Mouse (Mus musculus): ENCODE results near the gene Gm4131. TPM values are rescaled to one million over a fixed set of nuclear protein-coding genes. Genes with fewer than 3 reads are reported as not detected.

Gm4131 gene
- polyA plus RNA-seq, 1 experiment from 2014 or later: not detected

DNA sequence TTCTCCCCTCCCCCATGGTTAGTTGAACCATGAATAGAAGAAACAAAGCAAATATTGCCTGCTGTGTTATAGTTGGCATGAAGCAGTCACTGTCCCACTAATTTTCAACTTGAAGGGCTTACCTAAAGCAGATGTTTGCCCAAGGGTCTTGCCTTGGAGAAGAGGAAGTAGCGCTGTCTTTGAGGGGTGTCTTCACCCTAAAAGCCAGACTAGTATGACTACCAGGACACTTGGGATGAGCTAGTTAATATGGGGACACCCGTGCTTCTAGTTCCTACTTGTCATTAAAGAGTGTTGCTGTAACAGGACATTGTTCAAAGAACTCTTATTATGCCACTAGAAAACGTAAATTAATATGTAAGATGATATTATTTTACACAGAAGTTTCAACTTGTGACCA, 9.6 kb downstream of the Gm4131 start:
- Histone ChIP-seq H3K27ac (ENCODE audit: low read length) (no peak overlapping the region), H3K4me2 (replicated peaks; ENCODE audit: low read depth, low read length) (no peak overlapping the region), H3K9ac (replicated peaks; ENCODE audit: low read depth, low read length) (no peak overlapping the region), H3K4me1 (ENCODE audit: control insufficient read depth, insufficient read depth, low read length) (peaks cover 7% of the 10 kb centered on the region), H3K27me3 (ENCODE audit: control insufficient read depth, insufficient read depth, low read length) (no peaks in the 10 kb centered on the region), H3K9me3 (ENCODE audit: control insufficient read depth, low read depth, low read length) (no peaks in the 10 kb centered on the region), H3K4me3 (ENCODE audit: low read depth, low read length) (no peak overlapping the region), H3K36me3 (ENCODE audit: control insufficient read depth, insufficient read depth, low read length) (no peaks in the 10 kb centered on the region)
- no peak for ATAC-seq (ENCODE audit: insufficient number of reproducible peaks, insufficient read depth, low FRiP score, low read depth)
- 80% methylated on average over 3 of the region's 3 CpGs for WGBS

GRCm38 (mm10) chr14:62555840-62556810, 10.6 kb downstream of the Gm4131 start:
- ATAC-seq (ENCODE audit: insufficient number of reproducible peaks, insufficient read depth, low FRiP score, low read depth): peak; percentile 59; the same call in 1 of the 2 replicates
- H3K4me1 ChIP-seq (ENCODE audit: control insufficient read depth, insufficient read depth, low read length): peaks cover 4% of the 10 kb centered on the region
- H3K4me3 ChIP-seq (ENCODE audit: low read depth, low read length): peak overlapping the region; percentile 61
- WGBS: 12% methylated on average over 38 of the region's 38 CpGs
- H3K9ac ChIP-seq (replicated peaks; ENCODE audit: low read depth, low read length): peak overlapping the region; percentile 38; the same call in 1 of the 2 replicates
- H3K36me3 ChIP-seq (ENCODE audit: control insufficient read depth, insufficient read depth, low read length): no peaks in the 10 kb centered on the region
- no peaks in the 10 kb centered on the region for H3K9me3 ChIP-seq (ENCODE audit: control insufficient read depth, low read depth, low read length)
- no peaks in the 10 kb centered on the region for H3K27me3 ChIP-seq (ENCODE audit: control insufficient read depth, insufficient read depth, low read length)
- no peak overlapping the region for H3K27ac ChIP-seq (ENCODE audit: low read length)
- peak overlapping the region; percentile 95 for H3K4me2 ChIP-seq (replicated peaks; ENCODE audit: low read depth, low read length)

DNA sequence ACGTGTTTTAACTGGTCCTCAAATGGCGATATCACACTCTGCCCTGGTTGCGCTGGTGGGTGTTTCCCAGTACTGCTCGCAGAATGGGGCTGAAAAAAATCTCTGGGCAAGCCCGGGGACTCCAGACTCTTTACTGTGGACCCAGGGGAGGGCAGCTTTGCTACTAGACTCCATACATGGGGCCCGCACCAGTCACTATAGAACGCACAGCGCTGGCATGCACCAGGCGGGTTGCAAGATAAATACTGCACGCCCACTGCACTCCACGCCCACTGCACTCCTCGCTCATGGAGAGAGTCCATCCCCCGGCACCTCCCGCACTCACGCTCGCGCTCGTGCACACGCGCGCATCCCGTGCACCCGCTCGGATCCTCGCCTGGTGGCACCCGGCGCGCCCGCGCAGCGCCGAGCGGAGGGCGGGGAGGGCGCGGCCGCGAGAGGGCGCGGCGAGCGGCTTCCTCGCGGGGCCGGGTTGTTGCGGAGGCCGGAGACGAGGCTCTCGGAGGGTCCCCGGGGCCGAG, 11.4 kb downstream of the Gm4131 start, which contains the start of gene Fam124a:
Gene Fam124a, plus strand, starts transcription at position 429 of the 521 bp plus-strand sequence.
- WGBS: under 1% methylated on average over 39 of the region's 51 CpGs
- Histone ChIP-seq H3K4me1 (ENCODE audit: control insufficient read depth, insufficient read depth, low read length) (peaks cover 4% of the 10 kb centered on the region), H3K36me3 (ENCODE audit: control insufficient read depth, insufficient read depth, low read length) (no peaks in the 10 kb centered on the region), H3K27me3 (ENCODE audit: control insufficient read depth, insufficient read depth, low read length) (no peaks in the 10 kb centered on the region), H3K9me3 (ENCODE audit: control insufficient read depth, low read depth, low read length) (no peaks in the 10 kb centered on the region), H3K4me3 (ENCODE audit: low read depth, low read length) (peak within 1 kb of the TSS; percentile 61), H3K4me2 (replicated peaks; ENCODE audit: low read depth, low read length) (peak within 1 kb of the TSS; percentile 95), H3K27ac (ENCODE audit: low read length) (no peak within 1 kb of the TSS), H3K9ac (replicated peaks; ENCODE audit: low read depth, low read length) (peak within 1 kb of the TSS; percentile 38; the same call in 1 of the 2 replicates)
- ATAC-seq (ENCODE audit: insufficient number of reproducible peaks, insufficient read depth, low FRiP score, low read depth): peak; percentile 91

DNA sequence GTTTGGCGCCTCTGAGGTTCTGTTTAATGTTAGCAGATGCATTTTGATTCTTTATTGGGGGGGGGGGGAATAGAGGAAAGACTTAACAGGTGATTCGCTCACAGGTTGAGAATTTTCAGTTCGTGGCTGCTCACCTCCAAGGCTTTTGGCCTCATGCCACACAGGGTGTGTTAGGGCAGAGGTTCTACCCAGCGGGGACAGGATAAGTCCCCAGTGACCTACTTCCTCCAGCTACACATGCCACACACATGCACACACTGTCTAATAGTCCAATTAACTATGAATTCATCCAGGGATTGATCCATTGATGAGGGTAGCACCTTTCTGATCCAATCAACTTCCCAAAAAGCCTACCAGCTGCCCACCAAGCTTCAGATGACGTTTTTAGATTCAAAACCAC, 12.9 kb downstream of the Gm4131 start:
- Histone ChIP-seq H3K4me3 (ENCODE audit: low read depth, low read length) (no peak overlapping the region), H3K9me3 (ENCODE audit: control insufficient read depth, low read depth, low read length) (no peaks in the 10 kb centered on the region), H3K36me3 (ENCODE audit: control insufficient read depth, insufficient read depth, low read length) (no peaks in the 10 kb centered on the region), H3K27ac (ENCODE audit: low read length) (no peak overlapping the region), H3K4me2 (replicated peaks; ENCODE audit: low read depth, low read length) (no peak overlapping the region), H3K27me3 (ENCODE audit: control insufficient read depth, insufficient read depth, low read length) (no peaks in the 10 kb centered on the region), H3K9ac (replicated peaks; ENCODE audit: low read depth, low read length) (no peak overlapping the region), H3K4me1 (ENCODE audit: control insufficient read depth, insufficient read depth, low read length) (peaks cover 4% of the 10 kb centered on the region)
- ATAC-seq (ENCODE audit: insufficient number of reproducible peaks, insufficient read depth, low FRiP score, low read depth): no peak
- 80% methylated on average over 5 of the region's 5 CpGs for WGBS

GRCm38 (mm10) chr14:62552771-62553170, 13.9 kb downstream of the Gm4131 start:
- Histone ChIP-seq H3K4me1 (ENCODE audit: control insufficient read depth, insufficient read depth, low read length) (peaks cover 5% of the 10 kb centered on the region), H3K4me3 (ENCODE audit: low read depth, low read length) (no peak overlapping the region), H3K36me3 (ENCODE audit: control insufficient read depth, insufficient read depth, low read length) (no peaks in the 10 kb centered on the region), H3K4me2 (replicated peaks; ENCODE audit: low read depth, low read length) (no peak overlapping the region), H3K9ac (replicated peaks; ENCODE audit: low read depth, low read length) (no peak overlapping the region), H3K9me3 (ENCODE audit: control insufficient read depth, low read depth, low read length) (no peaks in the 10 kb centered on the region), H3K27me3 (ENCODE audit: control insufficient read depth, insufficient read depth, low read length) (no peaks in the 10 kb centered on the region), H3K27ac (ENCODE audit: low read length) (no peak overlapping the region)
- WGBS: 89% methylated on average over 4 of the region's 4 CpGs
- no peak for ATAC-seq (ENCODE audit: insufficient number of reproducible peaks, insufficient read depth, low FRiP score, low read depth)

DNA sequence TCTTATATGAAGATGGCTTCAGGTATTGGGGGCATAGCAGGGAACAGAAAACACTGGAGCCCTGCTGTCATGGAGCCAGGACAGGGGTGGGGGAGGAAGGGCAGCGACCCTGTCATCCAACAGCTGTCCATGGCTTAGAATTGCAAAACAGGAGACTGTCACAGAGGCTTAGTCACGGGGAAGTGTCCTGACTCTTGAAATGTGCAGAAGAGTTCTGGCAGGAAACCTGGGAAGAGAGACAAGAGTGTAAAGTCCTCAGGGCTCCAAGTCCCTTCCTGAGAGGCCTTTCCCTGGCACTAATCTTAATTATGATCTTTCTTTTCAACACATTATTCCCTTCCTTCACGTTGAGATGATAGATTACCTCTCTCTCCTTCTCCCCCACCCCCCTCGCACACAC, 16.6 kb downstream of the Gm4131 start:
- H3K27ac ChIP-seq (ENCODE audit: low read length): no peak overlapping the region
- no peaks in the 10 kb centered on the region for H3K9me3 ChIP-seq (ENCODE audit: control insufficient read depth, low read depth, low read length)
- no peaks in the 10 kb centered on the region for H3K27me3 ChIP-seq (ENCODE audit: control insufficient read depth, insufficient read depth, low read length)
- no peak overlapping the region for H3K4me3 ChIP-seq (ENCODE audit: low read depth, low read length)
- H3K36me3 ChIP-seq (ENCODE audit: control insufficient read depth, insufficient read depth, low read length): no peaks in the 10 kb centered on the region
- WGBS: 30% methylated on average over 4 of the region's 4 CpGs
- no peak overlapping the region for H3K4me2 ChIP-seq (replicated peaks; ENCODE audit: low read depth, low read length)
- no peak for ATAC-seq (ENCODE audit: insufficient number of reproducible peaks, insufficient read depth, low FRiP score, low read depth)
- H3K4me1 ChIP-seq (ENCODE audit: control insufficient read depth, insufficient read depth, low read length): peaks cover 5% of the 10 kb centered on the region; the same call in 1 of the 2 replicates
- no peak overlapping the region for H3K9ac ChIP-seq (replicated peaks; ENCODE audit: low read depth, low read length)

- H3K4me2 ChIP-seq (replicated peaks; ENCODE audit: low read depth, low read length): no peak overlapping the region
- no peak overlapping the region for H3K4me3 ChIP-seq (ENCODE audit: low read depth, low read length)
- H3K9ac ChIP-seq (replicated peaks; ENCODE audit: low read depth, low read length): no peak overlapping the region
- no peaks in the 10 kb centered on the region for H3K36me3 ChIP-seq (ENCODE audit: control insufficient read depth, insufficient read depth, low read length)
- 0 out of 2 replicates have a peak, but pooled peaks cover 5% of the 10 kb centered on the region for H3K4me1 ChIP-seq (ENCODE audit: control insufficient read depth, insufficient read depth, low read length)
- no peaks in the 10 kb centered on the region for H3K27me3 ChIP-seq (ENCODE audit: control insufficient read depth, insufficient read depth, low read length)
- H3K27ac ChIP-seq (ENCODE audit: low read length): no peak overlapping the region
- no peaks in the 10 kb centered on the region for H3K9me3 ChIP-seq (ENCODE audit: control insufficient read depth, low read depth, low read length)
- WGBS: 37% methylated on average over 4 of the region's 4 CpGs
- ATAC-seq (ENCODE audit: insufficient number of reproducible peaks, insufficient read depth, low FRiP score, low read depth): no peak
Observed at GRCm38 (mm10) chr14:62546746-62547145, 20.0 kb downstream of the Gm4131 start.

GRCm38 (mm10) chr14:62546296-62546695, 20.4 kb downstream of the Gm4131 start:
- Histone ChIP-seq H3K27me3 (ENCODE audit: control insufficient read depth, insufficient read depth, low read length) (no peaks in the 10 kb centered on the region), H3K4me1 (ENCODE audit: control insufficient read depth, insufficient read depth, low read length) (0 out of 2 replicates have a peak, but pooled peaks cover 5% of the 10 kb centered on the region), H3K27ac (ENCODE audit: low read length) (no peak overlapping the region), H3K4me3 (ENCODE audit: low read depth, low read length) (no peak overlapping the region), H3K36me3 (ENCODE audit: control insufficient read depth, insufficient read depth, low read length) (no peaks in the 10 kb centered on the region), H3K9ac (replicated peaks; ENCODE audit: low read depth, low read length) (no peak overlapping the region), H3K4me2 (replicated peaks; ENCODE audit: low read depth, low read length) (no peak overlapping the region), H3K9me3 (ENCODE audit: control insufficient read depth, low read depth, low read length) (no peaks in the 10 kb centered on the region)
- no peak for ATAC-seq (ENCODE audit: insufficient number of reproducible peaks, insufficient read depth, low FRiP score, low read depth)
- 81% methylated on average over 6 of the region's 6 CpGs for WGBS
